Mouse (Mus musculus): ENCODE results near the gene Il2ra.

DNA sequence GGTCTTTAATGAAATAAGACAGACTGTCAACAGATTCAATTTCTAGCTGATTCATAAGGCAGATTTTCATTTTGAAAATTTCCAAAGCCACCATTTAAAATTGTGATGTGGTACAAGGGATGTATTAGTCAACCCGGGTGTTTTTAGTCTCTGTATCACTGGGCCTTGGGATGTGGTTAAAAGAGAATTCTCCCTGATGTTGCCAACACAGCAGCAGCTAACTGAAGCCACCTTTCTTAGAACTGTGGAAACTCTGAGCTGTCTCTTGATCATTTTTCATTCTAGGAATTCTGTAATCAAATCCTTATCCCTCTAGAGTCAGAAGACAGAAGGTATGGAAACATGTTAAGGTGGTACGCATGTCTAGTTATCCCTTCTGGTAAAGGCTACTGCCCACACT, 2.7 kb downstream of the Il2ra start:
- TF ChIP-seq GATA1 (IDR thresholded peaks at IDR 0.05; ENCODE audit: low read length): no peak
- TF ChIP-seq TAL1 (IDR thresholded peaks at IDR 0.05; ENCODE audit: low read length): no peak
